Mouse (Mus musculus): ENCODE results near the gene Rcn3. TPM values are rescaled to one million over a fixed set of nuclear protein-coding genes. Genes with fewer than 3 reads are reported as not detected.

The Rcn3 gene
- polyA plus RNA-seq, 2 experiments = 19.2 to 20.6 TPM

DNA sequence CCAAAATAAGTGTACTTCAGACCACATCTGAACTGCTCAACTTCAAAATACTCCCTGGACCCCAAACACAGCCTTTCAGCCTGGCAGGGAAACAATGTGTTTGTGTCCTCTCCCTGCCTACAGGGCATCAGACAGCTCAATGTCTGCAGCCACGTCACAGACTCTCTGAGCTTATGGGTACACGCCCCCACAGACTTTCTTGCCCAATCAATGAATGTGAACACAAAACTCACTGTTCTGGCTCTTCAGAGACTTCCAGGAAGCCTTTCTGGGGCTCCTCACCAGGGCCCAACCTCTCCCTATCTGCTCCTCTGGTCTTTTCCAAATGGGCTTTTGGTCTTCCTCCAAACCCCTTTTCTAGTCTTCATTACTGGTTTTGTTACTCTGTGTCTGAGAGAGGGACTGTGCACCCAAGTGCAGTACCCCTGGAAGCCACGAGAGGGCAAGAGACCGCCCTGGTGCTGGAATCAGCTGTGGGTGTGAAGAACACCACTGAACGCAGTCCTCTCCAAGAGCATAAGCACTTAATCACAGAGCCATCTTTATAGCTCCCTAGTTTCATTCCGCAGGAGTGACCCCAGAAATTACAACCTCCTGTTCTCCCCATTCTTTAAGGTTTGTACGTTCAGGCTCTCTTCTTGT is 54.2 kb downstream of the Rcn3 start:
- H3K36me3 ChIP-seq (replicated peaks; ENCODE audit: control insufficient read depth, insufficient read depth, low read depth) = peaks cover 27% of the 10 kb centered on the region
- DNase-seq (ENCODE audit: low read depth in 3 of 3, low spot score in 3 of 3) (peak in 1 of 3 experiments; percentile 40), ATAC-seq (ENCODE audit: insufficient read depth) (peak; percentile 55; the same call in 1 of the 2 replicates)
- WGBS (ENCODE audit: insufficient replicate concordance) = 46% methylated on average over 7 of the region's 7 CpGs
- H3K4me3 ChIP-seq (ENCODE audit: insufficient read depth in 1 of 2, low read depth in 2 of 2, low read length in 2 of 2) = no peak overlapping the region
- H3K4me2 ChIP-seq (ENCODE audit: low read depth) = no peak overlapping the region
- H3K9me3 ChIP-seq (ENCODE audit: control insufficient read depth, low read length) = no peaks in the 10 kb centered on the region
- H3K4me1 ChIP-seq (replicated peaks; ENCODE audit: control insufficient read depth in 2 of 2, insufficient read depth in 2 of 2, low read length in 1 of 2) = no peaks in the 10 kb centered on the region
- H3K27ac ChIP-seq = no peak overlapping the region
- no peaks in the 10 kb centered on the region for H3K27me3 ChIP-seq (ENCODE audit: control insufficient read depth, insufficient read depth, low read length)
- TF ChIP-seq CTCF (IDR thresholded peaks at IDR 0.05; ENCODE audit: low read depth) (peak; percentile 95), EP300 (IDR thresholded peaks at IDR 0.05; ENCODE audit: low read depth) (no peak)
- no peak overlapping the region for H3K9ac ChIP-seq (replicated peaks)

DNA sequence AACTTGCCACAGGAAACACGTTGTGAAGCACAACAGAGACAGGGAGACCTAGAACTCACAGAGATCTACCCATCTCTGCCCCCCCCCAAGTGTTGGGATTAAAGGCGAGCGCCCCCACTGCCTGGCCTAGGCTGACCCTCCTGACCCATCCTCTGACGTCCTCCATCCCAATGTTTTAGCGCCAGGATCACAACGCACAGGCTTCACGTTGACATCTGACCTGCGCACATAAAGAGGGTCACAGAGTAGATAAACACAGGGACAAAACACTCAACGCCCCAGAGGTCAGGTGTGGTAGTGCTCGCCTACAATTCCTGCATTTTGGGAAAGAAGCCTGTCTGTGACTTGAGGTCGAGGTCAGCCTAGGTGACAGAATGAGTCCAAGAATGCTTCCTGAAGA is 55.3 kb downstream of the Rcn3 start:
- WGBS (ENCODE audit: insufficient replicate concordance) = 76% methylated on average over 11 of the region's 11 CpGs
- TF ChIP-seq EP300 (IDR thresholded peaks at IDR 0.05; ENCODE audit: low read depth) (no peak), CTCF (IDR thresholded peaks at IDR 0.05; ENCODE audit: low read depth) (peak; percentile 22; the same call in 1 of the 2 replicates)
- Histone ChIP-seq H3K27me3 (ENCODE audit: control insufficient read depth, insufficient read depth, low read length) (no peaks in the 10 kb centered on the region), H3K4me2 (ENCODE audit: low read depth) (no peak overlapping the region), H3K36me3 (replicated peaks; ENCODE audit: control insufficient read depth, insufficient read depth, low read depth) (peaks cover 18% of the 10 kb centered on the region), H3K9ac (replicated peaks) (no peak overlapping the region), H3K27ac (no peak overlapping the region), H3K4me1 (replicated peaks; ENCODE audit: control insufficient read depth in 2 of 2, insufficient read depth in 2 of 2, low read length in 1 of 2) (no peaks in the 10 kb centered on the region), H3K9me3 (ENCODE audit: control insufficient read depth, low read length) (no peaks in the 10 kb centered on the region), H3K4me3 (ENCODE audit: insufficient read depth in 1 of 2, low read depth in 2 of 2, low read length in 2 of 2) (no peak overlapping the region)
- ATAC-seq (ENCODE audit: insufficient read depth) (no peak), DNase-seq (ENCODE audit: low read depth in 3 of 3, low spot score in 3 of 3) (no peak)

DNA sequence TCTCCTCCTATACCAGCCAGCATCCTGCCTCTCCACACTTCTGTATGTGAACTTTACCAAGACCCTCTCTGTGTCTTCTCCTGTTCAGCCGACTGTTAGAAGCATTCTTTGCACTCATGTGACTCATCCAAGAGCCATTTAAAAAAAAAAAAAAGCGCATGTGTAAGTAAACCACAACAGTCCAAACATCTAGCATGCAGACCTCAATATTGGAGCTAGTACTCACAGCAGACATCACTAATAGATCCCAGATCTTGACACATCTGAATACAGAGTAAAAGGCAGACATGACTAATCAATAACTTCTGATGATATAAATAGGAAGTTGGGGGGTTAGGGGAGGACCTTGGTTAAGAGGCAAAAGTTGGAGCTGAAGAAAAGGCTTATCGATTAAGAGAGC is 56.4 kb downstream of the Rcn3 start:
- Histone ChIP-seq H3K4me3 (ENCODE audit: insufficient read depth in 1 of 2, low read depth in 2 of 2, low read length in 2 of 2) (no peak overlapping the region), H3K4me1 (replicated peaks; ENCODE audit: control insufficient read depth in 2 of 2, insufficient read depth in 2 of 2, low read length in 1 of 2) (no peaks in the 10 kb centered on the region), H3K9me3 (ENCODE audit: control insufficient read depth, low read length) (no peaks in the 10 kb centered on the region), H3K4me2 (ENCODE audit: low read depth) (no peak overlapping the region), H3K27ac (no peak overlapping the region), H3K36me3 (replicated peaks; ENCODE audit: control insufficient read depth, insufficient read depth, low read depth) (peaks cover 15% of the 10 kb centered on the region), H3K9ac (replicated peaks) (no peak overlapping the region), H3K27me3 (ENCODE audit: control insufficient read depth, insufficient read depth, low read length) (no peaks in the 10 kb centered on the region)
- TF ChIP-seq CTCF (IDR thresholded peaks at IDR 0.05; ENCODE audit: low read depth) = no peak
- TF ChIP-seq EP300 (IDR thresholded peaks at IDR 0.05; ENCODE audit: low read depth) = no peak
- ATAC-seq (ENCODE audit: insufficient read depth) = no peak
- no peak for DNase-seq (ENCODE audit: low read depth in 3 of 3, low spot score in 3 of 3)
- WGBS (ENCODE audit: insufficient replicate concordance) = 76% methylated on average over 3 of the region's 3 CpGs

DNA sequence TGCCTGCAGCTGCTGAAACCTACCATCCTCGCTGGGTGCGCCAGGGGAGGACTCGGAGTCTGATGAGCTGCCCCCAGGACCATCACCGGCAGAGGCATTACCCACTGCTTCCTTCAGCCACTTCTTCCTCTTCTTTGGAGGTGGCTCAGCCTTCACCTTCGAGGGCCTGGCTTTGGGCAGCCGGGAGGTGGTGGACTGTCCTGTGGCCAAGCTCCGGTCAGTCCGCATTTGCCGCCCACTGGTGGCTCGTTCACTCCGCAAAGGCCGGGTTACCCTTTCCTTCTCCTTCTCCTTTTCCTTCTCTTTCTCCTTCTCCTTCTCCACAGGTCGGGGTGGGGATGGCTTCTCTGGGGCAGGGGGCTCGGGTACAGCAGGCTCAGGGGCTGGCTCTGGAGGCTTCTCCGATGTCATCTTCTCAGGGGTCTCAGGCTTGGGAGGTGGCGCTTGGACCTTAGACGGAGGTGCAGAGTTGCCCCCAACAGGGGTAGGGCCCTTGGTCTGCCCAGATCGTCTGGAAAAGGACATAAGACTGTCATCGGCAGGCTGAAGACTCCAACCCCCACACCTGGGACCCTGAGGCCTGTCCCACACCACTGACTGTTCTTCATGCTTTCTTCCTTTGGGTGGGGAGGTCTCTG is 58.2 kb downstream of the Rcn3 start:
- Histone ChIP-seq H3K27me3 (ENCODE audit: control insufficient read depth, insufficient read depth, low read length) (no peaks in the 10 kb centered on the region), H3K4me3 (ENCODE audit: insufficient read depth in 1 of 2, low read depth in 2 of 2, low read length in 2 of 2) (no peak overlapping the region), H3K27ac (no peak overlapping the region), H3K4me1 (replicated peaks; ENCODE audit: control insufficient read depth in 2 of 2, insufficient read depth in 2 of 2, low read length in 1 of 2) (no peaks in the 10 kb centered on the region), H3K36me3 (replicated peaks; ENCODE audit: control insufficient read depth, insufficient read depth, low read depth) (peaks cover 15% of the 10 kb centered on the region), H3K4me2 (ENCODE audit: low read depth) (no peak overlapping the region), H3K9ac (replicated peaks) (no peak overlapping the region), H3K9me3 (ENCODE audit: control insufficient read depth, low read length) (no peaks in the 10 kb centered on the region)
- 82% methylated on average over 19 of the region's 19 CpGs for WGBS (ENCODE audit: insufficient replicate concordance)
- ATAC-seq (ENCODE audit: insufficient read depth) (no peak), DNase-seq (ENCODE audit: low read depth in 3 of 3, low spot score in 3 of 3) (no peak)
- TF ChIP-seq EP300 (IDR thresholded peaks at IDR 0.05; ENCODE audit: low read depth) (no peak), CTCF (IDR thresholded peaks at IDR 0.05; ENCODE audit: low read depth) (no peak)

MicroRNAs encoded within 50 kb of the gene (microRNA counts, 519-probe panel; counts per million panel counts)
- microRNA mmu-miR-150 = 69.9 counts per million

Small RNA genes within 50 kb of the gene (microRNA-seq; reads per million reads assigned to microRNA genes)
- gene Mir150 (34.2 reads per million, percentile 37 among the genes with 10 or more reads in this experiment), gene Mir5121 (65.5 reads per million, percentile 43 among the genes with 10 or more reads in this experiment)

Other genes starting within 250 kb of the Rcn3 start
Only the 30 nearest of the 35 such genes appear.
- gene Ptov1, start 222.4 kb downstream of the Rcn3 start, polyA plus RNA-seq (2012; rRNA removed) = 47.3 and 54.1 TPM in 2 replicates
- gene Ptov1, start 222.4 kb downstream of the Rcn3 start, polyA plus RNA-seq (2014; fragmentation: Nextera tagmentation; extraction: Ambion mirVana) = 35.0 and 42.1 TPM in 2 replicates
- gene Med25, start 199.5 kb downstream of the Rcn3 start, polyA plus RNA-seq (2012; rRNA removed) = 29.3 and 35.1 TPM in 2 replicates
- gene Med25, start 199.5 kb downstream of the Rcn3 start, polyA plus RNA-seq (2014; fragmentation: Nextera tagmentation; extraction: Ambion mirVana) = 24.2 and 27.1 TPM in 2 replicates
- gene Fuz, start 196.1 kb downstream of the Rcn3 start, polyA plus RNA-seq (2012; rRNA removed) = 5.9 and 6.5 TPM in 2 replicates
- 5.0 and 5.5 TPM in 2 replicates for gene Fuz, start 196.1 kb downstream of the Rcn3 start, polyA plus RNA-seq (2014; fragmentation: Nextera tagmentation; extraction: Ambion mirVana)
- gene Ap2a1, start 162.7 kb downstream of the Rcn3 start, polyA plus RNA-seq (2012; rRNA removed) = 62.2 and 67.6 TPM in 2 replicates
- 69.6 and 74.2 TPM in 2 replicates for gene Ap2a1, start 162.7 kb downstream of the Rcn3 start, polyA plus RNA-seq (2014; fragmentation: Nextera tagmentation; extraction: Ambion mirVana)
- gene Tsks, start 149.0 kb downstream of the Rcn3 start, polyA plus RNA-seq (2012; rRNA removed) = 0.07 and 0.22 TPM in 2 replicates
- 0.05 TPM in 1 of 2 replicates, not detected in the other for gene Tsks, start 149.0 kb downstream of the Rcn3 start, polyA plus RNA-seq (2014; fragmentation: Nextera tagmentation; extraction: Ambion mirVana)
- 2.5 and 3.0 TPM in 2 replicates for gene Cpt1c, start 117.4 kb downstream of the Rcn3 start, polyA plus RNA-seq (2012; rRNA removed)
- gene Cpt1c, start 117.4 kb downstream of the Rcn3 start, polyA plus RNA-seq (2014; fragmentation: Nextera tagmentation; extraction: Ambion mirVana) = 0.80 and 1.3 TPM in 2 replicates
- 168 and 174 TPM in 2 replicates for gene Prmt1, start 105.7 kb downstream of the Rcn3 start, polyA plus RNA-seq (2012; rRNA removed)
- gene Prmt1, start 105.7 kb downstream of the Rcn3 start, polyA plus RNA-seq (2014; fragmentation: Nextera tagmentation; extraction: Ambion mirVana) = 50.4 and 51.2 TPM in 2 replicates
- gene Irf3, start 94.6 kb downstream of the Rcn3 start, polyA plus RNA-seq (2012; rRNA removed) = 40.3 and 41.0 TPM in 2 replicates
- 28.0 and 32.1 TPM in 2 replicates for gene Irf3, start 94.6 kb downstream of the Rcn3 start, polyA plus RNA-seq (2014; fragmentation: Nextera tagmentation; extraction: Ambion mirVana)
- gene Bcl2l12, start 93.5 kb downstream of the Rcn3 start, polyA plus RNA-seq (2012; rRNA removed) = 11.4 and 14.4 TPM in 2 replicates
- gene Bcl2l12, start 93.5 kb downstream of the Rcn3 start, polyA plus RNA-seq (2014; fragmentation: Nextera tagmentation; extraction: Ambion mirVana) = 11.7 and 11.9 TPM in 2 replicates
- 16.2 and 16.9 TPM in 2 replicates for gene Scaf1, start 75.9 kb downstream of the Rcn3 start, polyA plus RNA-seq (2012; rRNA removed)
- gene Scaf1, start 75.9 kb downstream of the Rcn3 start, polyA plus RNA-seq (2014; fragmentation: Nextera tagmentation; extraction: Ambion mirVana) = 11.0 and 14.5 TPM in 2 replicates
- 16.3 and 19.7 TPM in 2 replicates for gene Rras, start 74.3 kb downstream of the Rcn3 start, polyA plus RNA-seq (2012; rRNA removed)
- gene Rras, start 74.3 kb downstream of the Rcn3 start, polyA plus RNA-seq (2014; fragmentation: Nextera tagmentation; extraction: Ambion mirVana) = 15.4 and 20.6 TPM in 2 replicates
- gene Prr12, start 39.3 kb downstream of the Rcn3 start, polyA plus RNA-seq (2012; rRNA removed) = 1.8 and 2.6 TPM in 2 replicates
- 1.9 and 2.2 TPM in 2 replicates for gene Prr12, start 39.3 kb downstream of the Rcn3 start, polyA plus RNA-seq (2014; fragmentation: Nextera tagmentation; extraction: Ambion mirVana)
- gene Nosip, start 29.8 kb downstream of the Rcn3 start, polyA plus RNA-seq (2012; rRNA removed) = 24.5 and 26.4 TPM in 2 replicates
- gene Nosip, start 29.8 kb downstream of the Rcn3 start, polyA plus RNA-seq (2014; fragmentation: Nextera tagmentation; extraction: Ambion mirVana) = 23.1 and 27.4 TPM in 2 replicates
- 8.5 and 10.1 TPM in 2 replicates for gene Prrg2, start 29.5 kb downstream of the Rcn3 start, polyA plus RNA-seq (2012; rRNA removed)
- 6.2 and 7.3 TPM in 2 replicates for gene Prrg2, start 29.5 kb downstream of the Rcn3 start, polyA plus RNA-seq (2014; fragmentation: Nextera tagmentation; extraction: Ambion mirVana)
- gene Fcgrt, start 11.6 kb upstream of the Rcn3 start, polyA plus RNA-seq (2012; rRNA removed) = 14.9 and 16.3 TPM in 2 replicates
- 35.5 and 35.6 TPM in 2 replicates for gene Fcgrt, start 11.6 kb upstream of the Rcn3 start, polyA plus RNA-seq (2014; fragmentation: Nextera tagmentation; extraction: Ambion mirVana)
- gene Rps11, start 32.2 kb upstream of the Rcn3 start, polyA plus RNA-seq (2012; rRNA removed) = 309 and 366 TPM in 2 replicates
- gene Rps11, start 32.2 kb upstream of the Rcn3 start, polyA plus RNA-seq (2014; fragmentation: Nextera tagmentation; extraction: Ambion mirVana) = 989 and 1,016 TPM in 2 replicates
- 534 and 909 TPM in 2 replicates for gene Rpl13a, start 36.5 kb upstream of the Rcn3 start, polyA plus RNA-seq (2012; rRNA removed)
- gene Rpl13a, start 36.5 kb upstream of the Rcn3 start, polyA plus RNA-seq (2014; fragmentation: Nextera tagmentation; extraction: Ambion mirVana) = 992 and 1,027 TPM in 2 replicates
- 0.03 TPM in 1 of 2 replicates, not detected in the other for gene Gm45713, start 44.0 kb upstream of the Rcn3 start, polyA plus RNA-seq (2012; rRNA removed)
- gene Gm45713, start 44.0 kb upstream of the Rcn3 start, polyA plus RNA-seq (2014; fragmentation: Nextera tagmentation; extraction: Ambion mirVana) = 0.15 and 0.63 TPM in 2 replicates
- 12.1 and 13.4 TPM in 2 replicates for gene Flt3l, start 44.2 kb upstream of the Rcn3 start, polyA plus RNA-seq (2012; rRNA removed)
- 3.9 and 5.5 TPM in 2 replicates for gene Flt3l, start 44.2 kb upstream of the Rcn3 start, polyA plus RNA-seq (2014; fragmentation: Nextera tagmentation; extraction: Ambion mirVana)
- 38.3 and 43.3 TPM in 2 replicates for gene Pih1d1, start 62.1 kb upstream of the Rcn3 start, polyA plus RNA-seq (2012; rRNA removed)
- 44.3 and 45.8 TPM in 2 replicates for gene Pih1d1, start 62.1 kb upstream of the Rcn3 start, polyA plus RNA-seq (2014; fragmentation: Nextera tagmentation; extraction: Ambion mirVana)
- 17.9 and 19.8 TPM in 2 replicates for gene Aldh16a1, start 62.4 kb upstream of the Rcn3 start, polyA plus RNA-seq (2012; rRNA removed)
- gene Aldh16a1, start 62.4 kb upstream of the Rcn3 start, polyA plus RNA-seq (2014; fragmentation: Nextera tagmentation; extraction: Ambion mirVana) = 20.9 and 23.1 TPM in 2 replicates
- 0.01 TPM in 2 replicates for gene Slc17a7, start 71.7 kb upstream of the Rcn3 start, polyA plus RNA-seq (2012; rRNA removed)
- gene Slc17a7, start 71.7 kb upstream of the Rcn3 start, polyA plus RNA-seq (2014; fragmentation: Nextera tagmentation; extraction: Ambion mirVana) = not detected in 2 replicates
- gene Gfy, start 87.3 kb upstream of the Rcn3 start, polyA plus RNA-seq (2012; rRNA removed) = 0.02 TPM in 1 of 2 replicates, not detected in the other
- gene Gfy, start 87.3 kb upstream of the Rcn3 start, polyA plus RNA-seq (2014; fragmentation: Nextera tagmentation; extraction: Ambion mirVana) = not detected in 2 replicates
- gene Pth2, start 88.8 kb upstream of the Rcn3 start, polyA plus RNA-seq (2012; rRNA removed) = not detected in 2 replicates
- gene Pth2, start 88.8 kb upstream of the Rcn3 start, polyA plus RNA-seq (2014; fragmentation: Nextera tagmentation; extraction: Ambion mirVana) = not detected in 2 replicates
- 0.02 and 0.08 TPM in 2 replicates for gene Ccdc155, start 112.7 kb upstream of the Rcn3 start, polyA plus RNA-seq (2012; rRNA removed)
- not detected in 2 replicates for gene Ccdc155, start 112.7 kb upstream of the Rcn3 start, polyA plus RNA-seq (2014; fragmentation: Nextera tagmentation; extraction: Ambion mirVana)
- 1.1 and 1.5 TPM in 2 replicates for gene Dkkl1, start 119.9 kb upstream of the Rcn3 start, polyA plus RNA-seq (2012; rRNA removed)
- 2.1 and 2.6 TPM in 2 replicates for gene Dkkl1, start 119.9 kb upstream of the Rcn3 start, polyA plus RNA-seq (2014; fragmentation: Nextera tagmentation; extraction: Ambion mirVana)
- 7.9 and 10.0 TPM in 2 replicates for gene Tead2, start 123.5 kb upstream of the Rcn3 start, polyA plus RNA-seq (2012; rRNA removed)
- gene Tead2, start 123.5 kb upstream of the Rcn3 start, polyA plus RNA-seq (2014; fragmentation: Nextera tagmentation; extraction: Ambion mirVana) = 4.1 and 4.5 TPM in 2 replicates
- 10.5 and 12.8 TPM in 2 replicates for gene Cd37, start 146.9 kb upstream of the Rcn3 start, polyA plus RNA-seq (2012; rRNA removed)
- 9.0 and 9.1 TPM in 2 replicates for gene Cd37, start 146.9 kb upstream of the Rcn3 start, polyA plus RNA-seq (2014; fragmentation: Nextera tagmentation; extraction: Ambion mirVana)
- gene Slc6a16, start 148.9 kb upstream of the Rcn3 start, polyA plus RNA-seq (2012; rRNA removed) = 0.03 TPM in 1 of 2 replicates, not detected in the other
- gene Slc6a16, start 148.9 kb upstream of the Rcn3 start, polyA plus RNA-seq (2014; fragmentation: Nextera tagmentation; extraction: Ambion mirVana) = not detected in 2 replicates
- not detected in 2 replicates for gene Slc6a21, start 185.3 kb upstream of the Rcn3 start, polyA plus RNA-seq (2012; rRNA removed)
- gene Slc6a21, start 185.3 kb upstream of the Rcn3 start, polyA plus RNA-seq (2014; fragmentation: Nextera tagmentation; extraction: Ambion mirVana) = not detected in 2 replicates